Mouse (Mus musculus) urinary bladder, adult 2 months (tissue): Measurements from ENCODE around the gene Slc3a2. TPM values are rescaled to one million over a fixed set of nuclear protein-coding genes. Genes with fewer than 3 reads are reported as not detected.

Experiments used
- DNase-seq: peaks from one replicate; pipeline ENCODE4 v3.0.0; 2022; ENCODE audit warnings: low spot score
- polyA plus RNA-seq: library from polyadenylated mRNA; depleted of rRNA; stranded (reverse); fragments of >200 nt; gene quantifications from 2 replicates; pipeline ENCODE4 v1.2.3, GENCODE M21; 2012

The Slc3a2 gene
- polyA plus RNA-seq, 1 experiment, result 115 TPM

DNA sequence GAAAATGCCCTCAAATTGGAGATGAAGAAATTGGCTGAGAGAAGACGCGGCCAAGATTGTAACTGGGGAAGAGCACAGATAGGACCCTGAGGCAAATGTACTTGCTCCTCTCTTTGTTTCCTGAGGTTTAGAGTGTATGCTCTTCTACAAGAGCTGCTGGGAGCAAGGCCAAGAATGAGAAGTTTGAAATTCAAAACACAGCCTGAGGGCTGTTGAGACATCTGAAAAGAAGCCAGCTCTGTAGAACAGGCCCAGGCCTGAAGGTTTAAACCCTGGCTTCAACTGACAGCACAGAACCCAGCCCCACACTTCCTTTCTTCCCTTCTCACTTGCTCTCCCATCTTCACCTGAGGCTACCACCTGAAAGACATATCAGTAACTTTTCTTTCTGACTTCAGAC is 13.1 kb downstream of the Slc3a2 start:
- DNase-seq, result no peak

DNA sequence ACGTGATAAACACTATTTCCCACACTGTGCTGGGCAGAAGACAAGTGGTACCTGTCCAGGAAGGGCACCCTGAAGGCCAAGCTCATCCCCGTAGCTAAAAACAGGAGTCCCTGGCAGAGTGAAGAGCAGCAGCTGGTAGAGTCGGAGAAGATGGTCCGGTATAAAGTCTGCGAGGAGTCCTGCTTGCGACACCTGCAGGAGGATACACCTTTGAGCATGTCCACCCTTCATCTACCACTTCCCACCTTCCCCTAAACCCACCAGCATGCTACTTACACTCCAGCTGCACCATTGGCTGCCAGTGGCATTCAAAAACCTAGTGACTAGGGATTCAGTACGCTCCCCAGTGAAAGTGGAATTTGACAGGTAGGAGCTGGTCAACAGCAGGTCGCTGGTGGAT is 14.2 kb downstream of the Slc3a2 start:
- no peak for DNase-seq

DNA sequence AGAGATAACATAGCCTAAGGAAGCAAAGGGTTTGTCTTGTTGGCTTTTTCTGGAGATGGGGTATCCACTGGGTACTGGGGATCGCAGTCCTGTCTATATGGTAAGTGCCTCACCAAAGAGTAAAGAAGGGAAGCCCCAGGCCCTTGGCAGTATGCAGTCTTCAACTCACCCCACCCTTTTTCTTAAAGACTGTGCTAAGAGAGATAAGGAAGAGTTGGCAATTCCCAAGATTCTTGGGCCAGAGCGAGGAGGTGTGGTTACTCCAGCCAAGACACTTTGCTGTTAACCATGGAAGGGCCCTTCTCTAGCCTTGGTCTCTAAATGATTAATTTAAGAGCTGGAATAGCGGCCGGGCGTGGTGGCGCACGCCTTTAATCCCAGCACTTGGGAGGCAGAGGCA is 16.2 kb downstream of the Slc3a2 start:
- DNase-seq, result no peak

DNA sequence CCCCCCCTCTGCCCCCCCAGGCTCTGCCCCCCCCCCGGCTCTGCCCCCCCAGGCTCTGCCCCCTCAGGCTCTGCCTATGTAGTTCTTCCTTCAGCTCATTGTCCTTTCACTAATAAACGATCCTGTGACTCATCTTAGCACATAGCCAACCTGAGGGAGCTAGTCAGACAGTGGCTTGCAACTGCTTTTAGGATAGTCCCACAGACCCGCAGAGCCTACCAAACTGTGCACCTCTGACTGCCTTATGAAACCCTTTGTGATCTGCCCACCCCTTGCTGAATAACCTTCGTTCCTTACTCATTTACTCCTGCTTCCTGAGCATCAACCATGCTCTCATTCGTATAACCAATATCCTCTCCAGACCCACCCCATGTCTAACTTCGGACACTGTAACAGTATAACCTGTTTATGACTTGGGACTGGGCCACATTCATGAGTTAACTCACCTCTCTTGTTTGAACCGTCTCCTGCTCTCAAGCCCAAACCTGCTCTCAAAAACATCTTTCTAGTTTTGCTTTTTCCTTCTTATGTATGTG is 17.0 kb downstream of the Slc3a2 start:
- DNase-seq, result no peak

DNA sequence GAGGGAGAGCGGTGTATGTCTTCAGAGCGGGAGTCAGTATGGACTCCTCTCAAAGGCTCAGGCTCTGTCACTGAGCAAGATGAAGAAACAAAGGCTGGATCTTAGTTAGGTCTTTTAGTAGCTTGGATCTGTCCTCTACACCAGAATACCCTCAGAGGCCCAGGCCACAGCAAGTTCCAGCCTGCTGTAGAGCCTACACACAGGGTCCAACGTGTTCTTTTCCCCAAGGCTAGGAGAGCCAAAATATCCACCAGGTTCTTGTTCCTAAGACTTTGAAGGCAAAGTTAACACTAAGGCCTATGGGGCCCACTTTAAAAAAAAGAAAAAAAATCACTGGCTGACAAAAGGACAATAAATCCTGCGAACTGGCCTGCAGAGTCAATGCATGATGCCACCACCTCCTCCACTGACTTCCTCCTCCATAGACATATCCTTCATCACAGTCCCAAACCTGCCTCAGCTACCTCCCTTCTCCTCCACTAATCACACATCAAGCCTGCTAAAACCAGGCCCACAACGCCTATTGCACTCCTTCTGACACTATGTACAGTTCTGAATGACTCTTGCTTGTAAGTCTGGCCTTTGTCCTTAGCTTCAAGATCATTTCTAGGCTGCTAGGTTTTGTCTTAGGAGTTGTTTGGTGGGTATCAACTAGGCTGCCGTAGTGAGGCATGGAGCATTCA is 18.0 kb downstream of the Slc3a2 start:
- no peak for DNase-seq

DNA sequence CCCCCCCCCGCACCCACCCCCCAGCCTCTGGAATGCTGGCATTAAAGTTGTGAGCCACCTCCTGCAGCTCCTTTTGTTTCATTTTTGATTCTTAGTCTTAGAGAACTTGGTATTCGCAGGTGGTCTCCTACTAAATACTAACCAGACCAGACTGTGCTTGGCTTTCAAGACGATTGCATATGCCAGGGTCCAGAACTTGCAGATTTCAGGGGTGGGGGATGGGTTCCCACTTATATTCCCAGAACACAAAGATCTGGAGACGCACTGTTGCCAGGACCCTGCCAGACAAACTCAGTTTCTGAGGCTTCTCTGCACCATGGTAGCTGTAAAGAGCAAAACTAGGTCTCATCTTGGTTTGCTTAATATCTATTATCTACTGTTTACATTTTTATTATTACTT is 19.6 kb downstream of the Slc3a2 start:
- DNase-seq, result no peak

DNA sequence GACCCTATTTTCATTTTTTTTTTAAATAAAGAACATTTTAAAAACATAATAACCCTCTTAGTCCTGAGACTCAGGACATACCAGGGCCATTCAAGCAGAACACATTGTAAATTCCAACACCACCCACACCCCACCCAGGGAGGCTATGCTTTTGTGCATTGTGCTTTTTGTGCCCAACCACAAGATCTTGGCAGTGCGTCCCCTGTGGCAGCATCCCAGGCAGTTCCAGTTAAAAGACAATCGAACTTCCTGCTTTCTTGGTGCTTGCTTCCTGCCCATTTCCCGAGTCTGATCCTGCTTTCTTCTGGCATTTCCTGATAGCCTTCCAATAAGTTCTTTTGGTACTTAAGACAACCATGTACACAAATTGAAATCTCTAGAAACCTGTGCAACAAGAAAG is 20.7 kb downstream of the Slc3a2 start:
- DNase-seq, result no peak

DNA sequence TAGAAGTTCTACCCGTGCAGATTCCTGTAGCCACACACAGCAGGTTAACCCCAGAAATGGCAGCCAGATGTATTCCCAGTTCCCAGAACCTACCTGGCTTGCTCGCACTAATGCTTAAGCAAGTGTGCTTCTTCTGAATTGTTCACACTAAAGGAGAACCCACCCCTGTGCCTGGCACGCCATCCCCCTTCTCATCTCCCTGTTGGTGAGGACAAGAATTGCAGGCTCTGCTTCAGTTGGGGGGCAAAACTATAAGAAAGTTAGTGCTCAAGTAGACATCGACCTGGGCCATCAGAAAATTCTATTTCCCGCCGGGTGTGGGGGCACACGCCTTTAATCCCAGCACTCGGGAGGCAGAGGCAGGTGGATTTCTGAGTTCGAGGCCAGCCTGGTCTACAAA is 23.5 kb downstream of the Slc3a2 start:
- no peak for DNase-seq

DNA sequence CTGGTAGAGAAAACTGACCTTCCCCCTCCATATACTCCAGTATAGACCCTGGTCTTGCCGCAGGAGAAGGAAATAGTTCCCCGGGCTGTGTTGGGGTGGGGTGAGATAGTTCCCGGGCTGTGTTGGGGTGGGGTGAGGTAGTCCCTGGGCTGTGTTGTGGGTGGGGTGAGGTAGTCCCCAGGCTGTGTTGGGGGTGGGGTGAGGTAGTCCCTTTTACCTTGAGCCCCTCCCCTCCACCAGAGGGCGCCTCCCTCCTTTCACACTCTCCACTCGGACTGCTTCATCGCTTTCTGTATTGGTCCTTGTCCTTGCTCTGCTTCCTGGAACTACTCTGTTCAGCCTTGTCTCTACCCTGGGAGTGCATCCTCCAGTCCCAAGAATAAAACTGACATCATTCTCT is 27.8 kb downstream of the Slc3a2 start:
- DNase-seq, result no peak

DNA sequence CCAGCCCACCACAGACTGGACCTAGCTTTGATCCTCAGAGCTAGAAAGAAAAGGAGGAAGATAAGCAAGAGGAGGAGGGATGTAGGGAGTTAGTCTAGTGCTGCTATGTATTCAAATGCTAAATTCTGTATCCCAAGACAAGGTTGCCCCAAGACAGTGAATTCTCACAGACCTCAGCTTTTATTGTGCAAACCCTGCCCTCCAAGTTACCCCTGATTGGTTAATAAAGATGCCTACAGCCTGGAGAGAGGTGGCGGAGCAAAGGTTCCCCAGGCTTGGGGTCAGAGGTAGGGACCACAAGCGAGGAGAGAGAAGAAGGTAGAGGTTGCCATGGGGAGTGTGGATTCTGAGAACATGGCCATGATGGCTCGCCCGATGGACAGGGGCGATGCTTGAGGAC is 30.4 kb downstream of the Slc3a2 start:
- no peak for DNase-seq

DNA sequence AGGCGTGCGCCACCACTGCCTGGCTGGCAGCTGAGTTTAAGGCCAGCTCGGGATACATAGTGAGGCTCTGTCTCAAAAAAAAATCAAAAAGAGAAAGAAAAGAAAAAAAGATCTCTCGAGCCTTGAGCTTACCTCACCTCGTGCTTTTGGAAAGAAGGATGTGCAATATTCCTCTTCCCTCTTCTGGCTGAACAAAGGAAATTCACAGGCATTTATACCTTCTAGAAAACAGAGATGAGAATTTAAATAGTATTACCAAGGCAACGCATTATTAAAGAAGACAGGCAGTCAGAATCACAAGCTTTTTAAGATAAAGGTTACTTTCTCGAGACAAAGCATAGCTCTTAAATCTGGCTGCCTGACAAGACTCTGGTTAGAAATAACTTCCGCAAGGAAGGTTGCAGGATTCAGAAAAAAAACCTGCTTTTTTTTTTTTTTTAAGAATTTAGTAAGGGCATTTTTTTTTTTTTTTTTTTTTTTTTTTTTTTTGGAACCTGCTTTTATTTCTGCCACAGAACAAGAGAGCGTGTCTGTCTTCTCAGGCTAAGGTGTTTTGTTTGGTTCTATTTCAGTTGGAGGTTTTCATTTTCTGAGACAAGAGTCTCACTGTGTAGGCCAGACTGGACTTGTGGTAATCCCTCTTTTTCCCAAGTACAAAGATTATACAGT is 31.2 kb downstream of the Slc3a2 start:
- DNase-seq, result no peak

DNA sequence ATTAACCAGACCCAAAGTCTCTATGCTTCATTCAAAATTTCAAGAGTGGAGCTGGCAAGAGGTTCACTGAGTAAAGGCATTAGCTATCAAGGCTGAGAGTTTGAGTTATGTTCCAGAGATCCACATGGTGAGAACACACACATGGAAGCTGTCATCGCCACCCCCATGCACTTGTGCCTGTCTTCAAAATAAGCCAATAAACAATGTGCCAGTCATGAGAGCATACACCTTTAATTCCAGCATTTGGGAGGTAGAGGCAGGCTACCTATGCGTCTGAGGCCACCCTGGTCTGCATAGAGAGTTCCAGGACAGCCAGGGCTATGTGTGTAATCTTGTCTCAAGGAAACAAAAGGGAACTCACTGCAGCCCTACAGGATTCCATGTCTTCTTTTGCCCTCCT is 39.5 kb downstream of the Slc3a2 start:
- no peak for DNase-seq

DNA sequence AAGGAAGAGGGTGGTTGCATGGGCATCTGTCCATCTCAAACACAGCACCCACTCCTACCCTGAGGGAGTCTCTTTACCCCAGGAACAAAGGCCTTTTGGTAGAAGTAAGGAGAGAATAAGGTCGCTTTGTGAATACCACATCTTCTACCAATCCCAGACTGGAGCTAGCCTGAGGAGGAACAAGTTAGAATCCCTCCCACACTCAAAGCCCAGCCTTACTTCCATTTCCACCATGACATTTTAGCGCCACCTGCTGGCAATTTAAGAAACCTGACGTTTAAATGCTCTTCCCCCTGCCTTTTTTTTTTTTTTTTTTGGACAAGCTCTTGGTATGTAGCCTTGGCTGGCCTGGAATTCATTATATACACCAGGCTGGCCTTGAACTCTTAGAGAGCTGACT is 40.2 kb downstream of the Slc3a2 start:
- DNase-seq, result no peak

DNA sequence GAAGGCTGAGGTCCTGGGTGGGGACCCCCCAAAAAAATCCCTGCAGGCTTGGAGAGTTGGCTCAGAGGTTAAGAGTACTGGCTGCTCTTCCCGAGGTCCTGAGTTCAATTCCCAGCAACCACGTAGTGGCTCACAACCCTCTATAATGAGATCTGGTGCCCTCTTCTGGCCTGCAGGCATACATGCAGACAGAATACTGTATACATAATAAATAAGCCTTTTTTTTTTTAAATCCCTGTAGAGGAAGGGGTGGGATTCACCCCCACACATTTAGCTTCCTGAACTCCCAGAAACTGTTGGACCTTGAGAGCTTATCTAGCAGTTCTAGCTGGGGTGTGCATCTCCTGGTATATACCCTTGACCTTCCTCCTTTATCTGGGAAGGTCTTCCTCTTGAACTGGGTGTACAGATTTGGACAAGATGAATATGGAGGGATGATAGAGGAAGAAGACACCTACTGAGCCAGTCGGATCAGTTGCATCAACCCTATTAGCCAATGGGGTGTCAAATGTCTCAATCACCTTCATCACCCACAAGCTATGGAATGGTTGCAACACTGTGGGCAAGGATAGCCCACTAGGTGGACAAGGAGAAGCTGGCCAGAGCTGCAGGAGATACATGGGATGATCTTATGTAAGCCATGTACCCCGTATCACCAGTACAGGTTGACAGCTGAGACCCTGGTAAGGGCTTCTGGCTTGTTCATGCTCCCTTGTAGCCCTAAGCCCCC is 41.4 kb downstream of the Slc3a2 start:
- no peak for DNase-seq

DNA sequence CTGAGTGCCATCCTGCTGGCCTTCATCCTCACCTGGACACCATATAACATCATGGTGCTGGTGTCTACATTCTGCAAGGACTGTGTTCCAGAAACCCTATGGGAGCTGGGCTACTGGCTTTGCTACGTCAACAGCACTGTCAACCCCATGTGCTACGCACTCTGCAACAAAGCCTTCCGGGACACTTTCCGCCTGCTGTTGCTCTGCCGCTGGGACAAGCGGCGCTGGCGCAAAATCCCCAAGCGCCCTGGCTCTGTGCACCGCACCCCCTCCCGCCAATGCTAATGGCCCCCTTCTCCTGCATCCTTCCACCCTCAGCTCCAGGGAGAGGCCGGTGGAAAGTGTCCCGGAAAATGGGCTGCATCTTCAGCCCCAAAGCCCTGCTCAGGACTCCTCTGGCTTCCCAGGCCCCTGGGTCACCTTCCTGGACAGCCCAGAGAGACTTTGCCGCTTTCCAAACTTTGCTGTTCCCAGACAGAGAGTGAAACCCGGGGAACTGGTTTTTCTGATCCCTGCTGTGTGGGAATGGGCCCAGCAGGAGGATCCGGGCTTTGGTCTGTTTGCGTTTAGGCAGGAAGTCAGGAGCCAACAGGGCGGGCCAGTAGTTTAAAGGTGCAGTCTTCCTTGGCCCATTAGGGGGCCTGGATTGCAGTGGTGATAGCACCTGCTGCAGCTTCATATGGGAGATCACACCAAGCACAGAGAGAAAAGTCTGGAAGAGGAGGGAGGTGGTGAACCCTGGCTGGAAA is 44.0 kb downstream of the Slc3a2 start:
- no peak for DNase-seq

DNA sequence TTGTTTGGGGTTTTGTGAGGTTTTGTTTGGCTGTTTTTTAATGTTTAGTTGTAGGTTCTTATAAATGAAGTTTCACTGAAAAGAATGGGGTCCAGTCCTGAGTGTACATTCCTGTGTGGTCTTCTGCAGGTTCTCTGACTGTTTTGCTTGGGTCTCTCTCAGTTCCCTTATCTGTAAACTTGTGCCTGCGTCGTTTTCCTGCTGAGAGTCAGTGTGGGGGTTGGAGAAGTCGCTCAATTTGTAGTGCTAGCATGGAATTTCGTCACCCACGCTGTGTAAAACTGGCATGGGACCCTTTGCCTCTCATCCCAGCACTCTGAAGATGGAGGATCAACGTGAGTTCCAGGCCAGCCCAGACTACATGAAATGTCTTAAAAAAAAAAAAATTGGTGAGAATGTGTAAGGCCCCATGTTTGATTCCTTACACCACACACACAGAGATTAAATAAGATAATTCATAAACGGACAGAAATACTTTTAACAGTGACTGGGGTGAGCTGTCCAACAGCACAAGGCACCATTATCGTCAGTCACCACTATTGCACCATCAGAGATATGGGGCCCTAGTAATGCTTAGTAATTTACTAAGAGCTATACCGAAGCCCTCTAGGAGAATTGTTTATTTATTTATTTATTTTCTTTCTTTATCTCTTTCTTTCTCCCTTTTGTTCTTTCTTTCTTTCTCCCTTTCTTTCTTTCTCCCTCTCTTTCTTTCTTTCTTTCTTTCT is 49.7 kb downstream of the Slc3a2 start:
- no peak for DNase-seq

DNA sequence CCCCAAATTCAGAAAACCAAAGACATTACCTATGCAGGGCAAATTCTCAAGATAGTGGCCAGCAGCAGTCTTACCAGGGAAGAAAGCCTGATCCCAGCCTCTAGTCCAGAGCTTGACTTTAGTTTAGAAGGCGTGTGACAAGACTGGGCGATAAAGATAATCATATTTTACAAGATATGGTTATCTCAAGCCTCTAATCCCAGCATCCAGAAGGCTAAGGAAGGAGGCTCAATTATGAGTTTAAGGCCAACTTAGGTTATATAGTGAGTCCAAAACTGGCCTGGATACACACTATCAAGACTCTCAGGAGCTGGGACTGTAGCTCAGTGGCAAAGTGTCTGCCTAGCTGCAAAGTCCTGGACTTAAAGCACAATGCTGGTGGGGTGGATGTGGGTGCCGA is 50.3 kb downstream of the Slc3a2 start:
- DNase-seq, result no peak

DNA sequence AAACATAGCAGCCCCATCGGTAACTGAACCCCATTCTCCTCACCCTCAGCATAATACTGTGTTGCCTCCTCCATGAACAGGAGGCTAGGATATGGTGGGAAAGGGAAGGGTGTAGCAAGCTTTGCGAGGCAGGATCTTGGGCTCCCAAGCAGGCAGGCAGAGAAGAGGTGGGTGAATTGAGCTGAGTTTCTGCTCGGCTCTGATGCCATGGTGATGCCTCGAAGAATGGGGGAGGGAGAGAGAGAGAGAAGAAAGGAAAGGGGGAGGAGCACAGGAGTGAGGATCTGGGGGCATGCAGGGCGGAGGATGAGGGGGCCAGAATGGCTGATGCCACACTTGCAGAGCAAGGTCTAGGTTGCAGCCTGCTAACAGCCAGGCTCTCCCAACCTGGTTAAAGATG is 57.4 kb downstream of the Slc3a2 start:
- DNase-seq, result no peak

DNA sequence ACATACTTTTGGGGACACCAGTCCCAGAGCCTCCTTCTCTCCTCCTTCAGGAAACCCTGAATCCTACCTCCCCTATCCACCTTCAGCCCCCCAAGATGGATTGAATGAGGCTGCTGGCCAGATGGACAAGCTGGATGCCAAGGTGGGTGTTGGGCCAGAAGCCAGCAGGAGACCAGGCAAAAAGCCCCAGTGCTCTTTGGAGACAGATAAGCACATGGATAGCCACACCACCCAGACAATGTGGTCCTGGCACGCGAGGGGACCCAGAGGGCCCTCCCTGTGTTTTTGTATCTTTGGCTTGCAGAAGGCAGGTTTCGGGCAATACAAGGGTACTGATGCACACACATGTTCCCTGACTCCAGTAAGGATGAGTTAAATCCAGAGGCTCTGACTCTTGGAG is 58.3 kb downstream of the Slc3a2 start:
- DNase-seq, result no peak

DNA sequence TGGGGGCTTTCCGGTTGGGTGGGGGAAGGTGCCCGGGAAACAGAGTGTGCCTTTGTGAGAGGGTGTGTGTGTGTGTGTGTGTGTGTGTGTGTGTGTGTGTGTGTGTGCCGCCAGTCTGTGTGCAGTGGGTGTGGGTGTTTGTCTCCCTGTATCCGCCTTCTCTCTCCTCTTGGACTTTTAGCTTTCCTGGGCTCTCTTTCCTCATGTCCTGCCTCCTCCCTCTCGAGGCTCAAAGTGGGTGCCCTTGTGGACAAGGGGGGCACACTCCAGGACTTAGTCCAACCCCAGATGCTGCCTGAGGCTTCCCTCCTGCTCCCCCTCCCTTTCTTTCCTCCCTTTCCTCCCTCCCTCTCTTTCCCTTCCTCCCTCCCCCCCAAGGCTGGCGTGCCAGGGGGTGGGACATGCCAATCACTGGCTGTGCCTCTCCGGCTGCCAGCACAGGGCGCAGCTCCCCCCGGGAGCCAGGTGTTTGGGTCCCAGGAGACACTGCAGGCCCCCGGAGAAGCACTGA is 59.2 kb downstream of the Slc3a2 start:
- no peak for DNase-seq

DNA sequence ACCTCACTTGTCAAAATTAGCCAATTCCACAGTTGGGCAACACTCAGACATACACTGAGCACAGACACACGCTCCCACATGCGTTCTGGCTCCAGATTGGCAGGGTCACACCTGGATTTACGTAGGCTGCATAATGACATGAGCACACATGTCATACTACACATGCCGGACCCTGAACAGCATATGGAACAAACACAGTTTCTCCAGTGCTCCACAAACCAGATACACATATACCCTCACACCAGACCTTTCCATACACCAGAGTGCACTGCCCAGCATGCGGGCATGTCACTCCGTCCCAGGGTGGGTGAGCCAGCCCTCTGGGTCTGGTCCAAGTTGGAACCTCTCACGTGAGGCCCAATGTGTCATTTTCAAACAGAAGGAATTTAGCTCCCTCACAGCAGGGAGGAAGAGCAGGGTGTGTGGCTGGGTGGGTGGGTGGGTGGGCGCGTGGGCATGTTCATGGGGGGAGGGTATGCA is 59.8 kb downstream of the Slc3a2 start, which contains the start of gene Chrm1:
Gene Chrm1 (plus strand): TSS at position 430 of the 480 bp plus-strand sequence.
- no peak for DNase-seq
